Mouse (Mus musculus) activated CD4-positive, CD25-positive, alpha-beta regulatory T cell (primary cell): ENCODE data around the gene Gli3. TPM values are rescaled to one million over a fixed set of nuclear protein-coding genes. Genes with fewer than 3 reads are reported as not detected.

Experiments used
- polyA plus RNA-seq, 2 experiments: library from polyadenylated mRNA; unstranded; fragments of 100-300 nt; shearing (Covaris generic); gene quantifications; one replicate each; pipeline ENCODE4 v1.2.1; 2017

The Gli3 gene
- polyA plus RNA-seq, result under 1 TPM in 1 of 2 experiments, not detected in 1; 0.23 TPM

GRCm38 (mm10) chr13:15462830-15463491 is at the start of gene Gli3:
Gene Gli3, plus strand, starts transcription at chr13:15463235.

